Mouse (Mus musculus): ENCODE measurements around the gene Ankrd33b.

- no peak for TF ChIP-seq CTCF (conservative IDR thresholded peaks at IDR 0.05; ENCODE audit: low read length)
- TF ChIP-seq NANOG (IDR thresholded peaks at IDR 0.05; ENCODE audit: borderline replicate concordance, low read length) = no peak
Observed at GRCm38 (mm10) chr15:31360593-31360992, 6.9 kb downstream of the Ankrd33b start.
